Comparison of ENCODE assay signal across 8 mouse cellular contexts in the genomic region with DNA sequence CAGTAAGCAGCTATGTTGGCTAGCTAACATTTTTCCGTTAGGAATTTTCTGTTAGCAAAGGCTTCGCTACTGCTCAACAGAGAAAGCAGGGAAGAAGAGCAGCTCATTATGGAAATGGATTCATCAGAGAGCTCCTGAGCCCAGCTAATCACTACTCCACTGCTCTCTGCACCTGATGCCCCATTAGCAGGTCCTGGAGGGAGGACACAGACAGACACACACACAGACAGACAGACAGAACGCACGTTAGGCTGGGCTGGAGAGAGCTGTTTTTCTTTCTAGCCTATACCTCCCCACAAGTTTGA. TPM values are rescaled to one million over a fixed set of nuclear protein-coding genes. Genes with fewer than 3 reads are reported as not detected.
A peak's percentile ranks its signal among the peaks of the same experiment; 100 is the strongest.
DNase-seq lines count a peak whose midpoint lies in the region; ATAC-seq and TF ChIP-seq lines count a peak whose summit lies in the region.
"Had no signal": no experiment of that assay in that cellular context is flagged by ENCODE, and none has a peak within 500 bp of the region (broad histone marks: within the 10 kb centered on the region; RNA-seq: fewer than 3 reads in every experiment).

No protein-coding gene starts in this region.

- no peak for ATAC-seq in lung, embryonic 14.5 days (ENCODE audit: insufficient read depth)
- ATAC-seq in forebrain, embryonic 11.5 days (replicated peaks; ENCODE audit: low FRiP score), result peak; percentile 19; the same call in 1 of the 2 replicates
- no peak for ATAC-seq in intestine, postnatal 0 days

- no peaks in the 10 kb centered on the region for H3K9me3 ChIP-seq in lung, embryonic 14.5 days (ENCODE audit: low read depth, low read length)
- no peaks in the 10 kb centered on the region for H3K9me3 ChIP-seq in forebrain, embryonic 11.5 days (ENCODE audit: control insufficient read depth, low read length)
- no peaks in the 10 kb centered on the region for H3K9me3 ChIP-seq in intestine, postnatal 0 days (ENCODE audit: control insufficient read depth)

- DNase-seq in lung, embryonic 14.5 days, result no peak
- DNase-seq in lung, postnatal 25 days (ENCODE audit: low spot score), result no peak
- DNase-seq in forebrain, embryonic 11.5 days (ENCODE audit: low spot score), result no peak
- DNase-seq in urinary bladder, adult 2 months (ENCODE audit: low spot score), result no peak
- no peak for DNase-seq in adrenal gland, adult 18-20 months (ENCODE audit: low spot score in 2 of 2)

- 0 out of 2 replicates have a peak overlapping the region, but pooled peaks have one; percentile 12 for H3K4me2 ChIP-seq in lung, embryonic 14.5 days
- H3K4me2 ChIP-seq in forebrain, embryonic 11.5 days (ENCODE audit: low read depth, low read length, severe bottlenecking), result no peak overlapping the region
- H3K4me2 ChIP-seq in intestine, postnatal 0 days (replicated peaks; ENCODE audit: low read depth), result no peak overlapping the region

- H3K4me3 ChIP-seq in lung, embryonic 14.5 days (ENCODE audit: low read depth, low read length), result no peak overlapping the region
- no peak overlapping the region for H3K4me3 ChIP-seq in forebrain, embryonic 11.5 days (ENCODE audit: low read depth, low read length)
- H3K4me3 ChIP-seq in intestine, postnatal 0 days (ENCODE audit: low read depth, low read length), result no peak overlapping the region
- no peak overlapping the region for H3K4me3 ChIP-seq in olfactory bulb, adult 2 months (ENCODE audit: insufficient read depth, low read depth, low read length)

- TF ChIP-seq POLR2A in olfactory bulb, adult 2 months (IDR thresholded peaks at IDR 0.05; ENCODE audit: insufficient read depth, low read depth, low read length), result no peak

- TF ChIP-seq CTCF in lung, embryonic 14.5 days (IDR thresholded peaks at IDR 0.05; ENCODE audit: low read depth), result no peak
- TF ChIP-seq CTCF in intestine, postnatal 0 days (IDR thresholded peaks at IDR 0.05; ENCODE audit: low read depth), result no peak
- no peak for TF ChIP-seq CTCF in olfactory bulb, adult 2 months (IDR thresholded peaks at IDR 0.05; ENCODE audit: insufficient read depth, low read depth, low read length)

- H3K27me3 ChIP-seq in lung, embryonic 14.5 days (ENCODE audit: insufficient read depth, low read length), result no peaks in the 10 kb centered on the region
- H3K27me3 ChIP-seq in forebrain, embryonic 11.5 days (ENCODE audit: control insufficient read depth, insufficient read depth, low read length), result no peaks in the 10 kb centered on the region
- H3K27me3 ChIP-seq in intestine, postnatal 0 days (replicated peaks; ENCODE audit: control insufficient read depth, insufficient read depth, low read length), result no peaks in the 10 kb centered on the region

- peaks cover 70% of the 10 kb centered on the region for H3K36me3 ChIP-seq in lung, embryonic 14.5 days (ENCODE audit: insufficient read depth)
- peaks cover 7% of the 10 kb centered on the region; the same call in 1 of the 2 replicates for H3K36me3 ChIP-seq in forebrain, embryonic 11.5 days (ENCODE audit: control insufficient read depth, insufficient read depth, low read length)
- peaks cover 61% of the 10 kb centered on the region for H3K36me3 ChIP-seq in intestine, postnatal 0 days (ENCODE audit: control insufficient read depth, insufficient read depth)

- H3K9ac ChIP-seq in lung, embryonic 14.5 days, result peak overlapping the region; percentile 53
- peak overlapping the region; percentile 14; the same call in 1 of the 2 replicates for H3K9ac ChIP-seq in forebrain, embryonic 11.5 days (ENCODE audit: low read length)
- no peak overlapping the region for H3K9ac ChIP-seq in intestine, postnatal 0 days (ENCODE audit: low read depth, low read length)

- peak overlapping the region; percentile 96 for H3K27ac ChIP-seq in lung, embryonic 14.5 days (ENCODE audit: low read depth)
- H3K27ac ChIP-seq in forebrain, embryonic 11.5 days (ENCODE audit: low read depth, low read length), result peak overlapping the region; percentile 88
- H3K27ac ChIP-seq in intestine, postnatal 0 days (ENCODE audit: low read depth, low read length), result peak overlapping the region; percentile 78
- peak overlapping the region; percentile 34 for H3K27ac ChIP-seq in olfactory bulb, adult 2 months (ENCODE audit: insufficient read depth, low read depth, low read length)

- peaks cover 19% of the 10 kb centered on the region for H3K4me1 ChIP-seq in lung, embryonic 14.5 days (ENCODE audit: insufficient read depth)
- peaks cover 17% of the 10 kb centered on the region for H3K4me1 ChIP-seq in forebrain, embryonic 11.5 days (replicated peaks; ENCODE audit: control insufficient read depth, insufficient read depth, low read length)
- peaks cover 6% of the 10 kb centered on the region; the same call in 1 of the 2 replicates for H3K4me1 ChIP-seq in intestine, postnatal 0 days (replicated peaks; ENCODE audit: control insufficient read depth, insufficient read depth, low read length)
- H3K4me1 ChIP-seq in olfactory bulb, adult 2 months (ENCODE audit: control insufficient read depth, insufficient read depth, low read length), result peaks cover 44% of the 10 kb centered on the region

- WGBS in lung, embryonic 14.5 days, result 86% methylated on average over 4 of the region's 4 CpGs
- WGBS in forebrain, embryonic 11.5 days, result 85% methylated on average over 4 of the region's 4 CpGs
- whole genome bisulfite sequencing in intestine, postnatal 0 days, result 75% methylated on average over 4 of the region's 4 CpGs
- 71% methylated on average over 4 of the region's 4 CpGs for WGBS in olfactory bulb, adult 2 months

RNA-seq across cellular contexts. Expression of a gene that starts 26.2 kb away (rescaled TPM):
- polyA plus RNA-seq in lung, embryonic 14.5 days (2014; fragmentation: Nextera tagmentation; extraction: Ambion mirVana), result 54.5 and 56.3 TPM in 2 replicates
- 60.1 and 60.8 TPM in 2 replicates for polyA plus RNA-seq in forebrain, embryonic 11.5 days (2014; fragmentation: Nextera tagmentation; extraction: Ambion mirVana)
- 38.8 and 41.1 TPM in 2 replicates for polyA plus RNA-seq in intestine, postnatal 0 days (2015; fragmentation: Nextera tagmentation; extraction: Ambion mirVana)
- not detected in 2 replicates for polyA plus RNA-seq in olfactory bulb, adult 2 months (2012; ENCODE audit: insufficient read depth, insufficient read length, low replicate concordance, missing spikeins)
- polyA plus RNA-seq in urinary bladder, adult 2 months (2012; rRNA removed), result 40.1 and 42.5 TPM in 2 replicates
- total RNA-seq in adrenal gland, adult 18-20 months (2021), result 100 to 1,000 TPM in 1 of 2 experiments, 10 to 100 TPM in 1; 83.9 to 120 TPM

RNA-seq across cellular contexts. Expression of a gene that starts 26.6 kb away (rescaled TPM):
- not detected in 2 replicates for polyA plus RNA-seq in lung, embryonic 14.5 days (2014; fragmentation: Nextera tagmentation; extraction: Ambion mirVana)
- not detected in 2 replicates for polyA plus RNA-seq in forebrain, embryonic 11.5 days (2014; fragmentation: Nextera tagmentation; extraction: Ambion mirVana)
- polyA plus RNA-seq in intestine, postnatal 0 days (2015; fragmentation: Nextera tagmentation; extraction: Ambion mirVana), result 75.8 and 118 TPM in 2 replicates
- not detected in 2 replicates for polyA plus RNA-seq in olfactory bulb, adult 2 months (2012; ENCODE audit: insufficient read depth, insufficient read length, low replicate concordance, missing spikeins)
- polyA plus RNA-seq in urinary bladder, adult 2 months (2012; rRNA removed), result 0.40 and 2.3 TPM in 2 replicates
- total RNA-seq in adrenal gland, adult 18-20 months (2021), result not detected
- total RNA-seq: left cerebral cortex, adult 8-10 months had no signal

Comparison
In these comparisons a context has a peak if more than half of its experiments do, and no peak if none do; other contexts are left out.
1. H3K27ac ChIP-seq: peak in every context shown above with its lines; median percentile 96 in lung, embryonic 14.5 days; 88 in forebrain, embryonic 11.5 days; 78 in intestine, postnatal 0 days; 34 in olfactory bulb, adult 2 months.
2. RNA of a gene that starts 26.6 kb away (polyA plus RNA-seq): 75.8 to 118 TPM in intestine, postnatal 0 days; 0.40 to 2.3 TPM in urinary bladder, adult 2 months, not detected in lung, embryonic 14.5 days, not detected in forebrain, embryonic 11.5 days and not detected in olfactory bulb, adult 2 months; every median in the first group is over 10 times any median in the second.